Mouse (Mus musculus) MEL (cell line): Measurements from ENCODE around the gene Spx. TPM values are rescaled to one million over a fixed set of nuclear protein-coding genes. Genes with fewer than 3 reads are reported as not detected.
A peak's percentile ranks its signal among the peaks of the same experiment; 100 is the strongest.

Source experiments
- DNase-seq: peaks from one replicate; pipeline ENCODE4 v3.0.0; 2011; ENCODE audit warnings: low read depth, low spot score
- H3K27ac ChIP-seq: 2 replicates; pipeline ENCODE4 v1.5.1; 2012; ENCODE audit warnings: low read depth, mild to moderate bottlenecking, control low read depth, low read length, moderate library complexity; ENCODE audit not compliant: control insufficient read depth
- H3K27me3 ChIP-seq, 2 experiments: fragments of 150-350 bp in 1 of 2; sonication (generic) in 1 of 2; 2 replicates each; pipeline ENCODE4 v1.6.1; 2012; ENCODE audit warnings: low read length in 2 of 2, mild to moderate bottlenecking in 2 of 2, improper control_type of control experiment in 1 of 2, moderate library complexity in 1 of 2; ENCODE audit not compliant: insufficient read depth in 2 of 2, control insufficient read depth in 1 of 2
- H3K36me3 ChIP-seq, 2 experiments: 2 replicates each; pipeline ENCODE4 v1.6.1; 2012 to 2014; ENCODE audit warnings: low read length in 2 of 2, improper control_type of control experiment in 1 of 2, inconsistent platforms in 1 of 2, mild to moderate bottlenecking in 1 of 2; ENCODE audit not compliant: insufficient read depth in 2 of 2, control insufficient read depth in 1 of 2
- H3K4me1 ChIP-seq, 2 experiments: fragments of 150-350 bp in 1 of 2; sonication (generic) in 1 of 2; 2 replicates each; pipeline ENCODE4 v1.6.1; 2012; ENCODE audit warnings: low read length in 2 of 2, improper control_type of control experiment in 1 of 2, mild to moderate bottlenecking in 1 of 2; ENCODE audit not compliant: insufficient read depth in 2 of 2, control insufficient read depth in 1 of 2
- H3K4me3 ChIP-seq, 2 experiments: fragments of 150-350 bp in 1 of 2; sonication (generic) in 1 of 2; 2 replicates each; pipeline ENCODE4 v1.5.1; 2012; ENCODE audit warnings: low read depth in 2 of 2, low read length in 2 of 2, mild to moderate bottlenecking in 2 of 2, moderate library complexity in 2 of 2, control low read depth in 1 of 2, improper control_type of control experiment in 1 of 2; ENCODE audit not compliant: control insufficient read depth in 1 of 2, insufficient read depth in 1 of 2
- H3K79me2 ChIP-seq: 2 replicates; pipeline ENCODE4 v1.6.1; 2012; ENCODE audit warnings: mild to moderate bottlenecking, low read length, moderate library complexity; ENCODE audit not compliant: control insufficient read depth, poor library complexity, insufficient read depth
- H3K9ac ChIP-seq: 2 replicates; pipeline ENCODE4 v1.6.1; 2012; ENCODE audit warnings: low read depth, mild to moderate bottlenecking, control low read depth, low read length, moderate library complexity; ENCODE audit not compliant: control insufficient read depth, poor library complexity, severe bottlenecking
- H3K9me3 ChIP-seq: fragments of 150-350 bp; sonication (generic); replicated peaks from 2 replicates; pipeline ENCODE4 v1.6.1; 2012; ENCODE audit warnings: mild to moderate bottlenecking, low read length, improper control_type of control experiment, moderate library complexity; ENCODE audit not compliant: insufficient read depth
- BHLHE40 ChIP-seq: IDR thresholded peaks from 2 replicates; pipeline ENCODE4 v1.6.1; 2012; ENCODE audit warnings: low read depth, mild to moderate bottlenecking, inconsistent platforms, low read length, improper control_type of control experiment, borderline replicate concordance
- CHD1 ChIP-seq: IDR thresholded peaks from 2 replicates; pipeline ENCODE4 v1.6.1; 2012; ENCODE audit warnings: low read depth, mild to moderate bottlenecking, inconsistent platforms, low read length, improper control_type of control experiment
- CHD2 ChIP-seq: IDR thresholded peaks from 2 replicates; pipeline ENCODE4 v1.6.1; 2011; ENCODE audit warnings: low read length, improper control_type of control experiment
- CTCF ChIP-seq, 3 experiments: IDR thresholded peaks in 2 of 3; conservative IDR thresholded peaks in 1 of 3; 2 replicates each; pipeline ENCODE4 v1.5.1; 2011 to 2012; ENCODE audit warnings: low read length in 3 of 3, low read depth in 2 of 3, mild to moderate bottlenecking in 2 of 3, improper control_type of control experiment in 1 of 3, inconsistent platforms in 1 of 3, mixed read lengths in 1 of 3, moderate library complexity in 1 of 3; ENCODE audit not compliant: control insufficient read depth in 1 of 3, insufficient read depth in 1 of 3, poor library complexity in 1 of 3, severe bottlenecking in 1 of 3
- ELF1 ChIP-seq: IDR thresholded peaks from 2 replicates; pipeline ENCODE4 v1.6.1; 2014; ENCODE audit warnings: low read depth, mild to moderate bottlenecking, inconsistent platforms, low read length, improper control_type of control experiment, moderate library complexity
- EP300 ChIP-seq, 2 experiments: IDR thresholded peaks; 2 replicates each; pipeline ENCODE4 v1.6.1; 2011; ENCODE audit warnings: improper control_type of control experiment in 2 of 2, low read length in 2 of 2, low read depth in 1 of 2, mild to moderate bottlenecking in 1 of 2
- ETS1 ChIP-seq: IDR thresholded peaks from 2 replicates; pipeline ENCODE4 v1.6.1; 2012; ENCODE audit warnings: low read depth, mild to moderate bottlenecking, inconsistent platforms, low read length, improper control_type of control experiment, moderate library complexity
- GABPA ChIP-seq: IDR thresholded peaks from 2 replicates; pipeline ENCODE4 v1.6.1; 2012; ENCODE audit warnings: low read depth, mild to moderate bottlenecking, inconsistent platforms, low read length, improper control_type of control experiment, moderate library complexity
- JUND ChIP-seq: IDR thresholded peaks from 2 replicates; pipeline ENCODE4 v1.6.1; 2011; ENCODE audit warnings: low read depth, mild to moderate bottlenecking, improper control_type of control experiment, low read length
- KAT2A ChIP-seq: conservative IDR thresholded peaks from 2 replicates; pipeline ENCODE4 v1.6.1; 2012; ENCODE audit warnings: low read depth, low read length, improper control_type of control experiment, inconsistent platforms
- MAFK ChIP-seq: IDR thresholded peaks from 2 replicates; pipeline ENCODE4 v1.6.1; 2011; ENCODE audit warnings: low read depth, mild to moderate bottlenecking, low read length, improper control_type of control experiment, borderline replicate concordance
- MAX ChIP-seq: IDR thresholded peaks from 2 replicates; pipeline ENCODE4 v1.6.1; 2011; ENCODE audit warnings: low read length, improper control_type of control experiment
- MAZ ChIP-seq: IDR thresholded peaks from 2 replicates; pipeline ENCODE4 v1.6.1; 2012; ENCODE audit warnings: low read depth, mild to moderate bottlenecking, inconsistent platforms, low read length, improper control_type of control experiment
- MXI1 ChIP-seq: IDR thresholded peaks from 2 replicates; pipeline ENCODE4 v1.6.1; 2011; ENCODE audit warnings: mild to moderate bottlenecking, low read depth, low read length, improper control_type of control experiment
- MYB ChIP-seq: IDR thresholded peaks from 2 replicates; pipeline ENCODE4 v1.6.1; 2011; ENCODE audit warnings: mild to moderate bottlenecking, low read depth, low read length, improper control_type of control experiment
- NELFE ChIP-seq: IDR thresholded peaks from 2 replicates; pipeline ENCODE4 v1.6.1; 2011; ENCODE audit warnings: low read depth, low read length, improper control_type of control experiment
- NRF1 ChIP-seq: IDR thresholded peaks from 2 replicates; pipeline ENCODE4 v1.6.1; 2014; ENCODE audit warnings: low read depth, mild to moderate bottlenecking, inconsistent platforms, low read length, improper control_type of control experiment, moderate library complexity; ENCODE audit not compliant: poor library complexity, insufficient read depth, severe bottlenecking
- RAD21 ChIP-seq: IDR thresholded peaks from 2 replicates; pipeline ENCODE4 v1.6.1; 2011; ENCODE audit warnings: mild to moderate bottlenecking, low read depth, low read length, improper control_type of control experiment
- RCOR1 ChIP-seq: IDR thresholded peaks from 2 replicates; pipeline ENCODE4 v1.6.1; 2012; ENCODE audit warnings: low read depth, mild to moderate bottlenecking, inconsistent platforms, low read length, improper control_type of control experiment
- TBP ChIP-seq: IDR thresholded peaks from 2 replicates; pipeline ENCODE4 v1.8.0; 2011; ENCODE audit warnings: low read depth, low read length, improper control_type of control experiment
- TCF12 ChIP-seq: IDR thresholded peaks from 2 replicates; pipeline ENCODE4 v1.6.1; 2014; ENCODE audit warnings: low read depth, mild to moderate bottlenecking, inconsistent platforms, low read length, improper control_type of control experiment, moderate library complexity
- USF1 ChIP-seq: IDR thresholded peaks from 2 replicates; pipeline ENCODE4 v1.6.1; 2014; ENCODE audit warnings: low read depth, mild to moderate bottlenecking, inconsistent platforms, low read length, improper control_type of control experiment, moderate library complexity
- USF2 ChIP-seq, 2 experiments: IDR thresholded peaks; 2 replicates each; pipeline ENCODE4 v1.6.1; 2011 to 2012; ENCODE audit warnings: improper control_type of control experiment in 2 of 2, low read length in 2 of 2, borderline replicate concordance in 1 of 2, inconsistent platforms in 1 of 2, low read depth in 1 of 2, mild to moderate bottlenecking in 1 of 2; ENCODE audit not compliant: insufficient read depth in 1 of 2
- ZNF384 ChIP-seq: IDR thresholded peaks from 2 replicates; pipeline ENCODE4 v1.6.1; 2012; ENCODE audit warnings: low read depth, mild to moderate bottlenecking, inconsistent platforms, low read length, improper control_type of control experiment
- polyA plus RNA-seq, 2 experiments: library from polyadenylated mRNA; stranded (reverse) in 1 of 2; unstranded in 1 of 2; fragments of >175 nt in 1 of 2; fragments of >200 nt in 1 of 2; gene quantifications; 2 replicates each; pipeline versions ENCODE4 v1.2.1 to v1.2.4; 2012; ENCODE audit warnings: low replicate concordance in 2 of 2, low read depth in 1 of 2; ENCODE audit not compliant: insufficient read length in 2 of 2, insufficient read depth in 1 of 2, missing spikeins in 1 of 2
- total RNA-seq: library from RNA; depleted of rRNA; stranded (reverse); fragments of 300-350 nt; gene quantifications from 2 replicates; pipeline ENCODE4 v1.2.3, GENCODE M21; 2012

Spx gene
- total and polyA plus RNA-seq, 3 experiments: 0.67 to 0.69 TPM; not detected in 1

- TF ChIP-seq CHD2: no peak
- no peak for TF ChIP-seq TBP
Measured at GRCm38 (mm10) chr6:142392312-142392711, 20.9 kb upstream of the Spx start (continued).

- DNase-seq: peak; percentile 17
- H3K27ac ChIP-seq: no peak overlapping the region
- H3K9ac ChIP-seq: no peak overlapping the region
- no peaks in the 10 kb centered on the region for H3K9me3 ChIP-seq
- no peak for TF ChIP-seq USF1
- no peak for TF ChIP-seq RAD21
- TF ChIP-seq MAFK: no peak
- TF ChIP-seq MAZ: no peak
- TF ChIP-seq RCOR1: no peak
- TF ChIP-seq MAX: no peak
- no peak for TF ChIP-seq ETS1
- TF ChIP-seq NELFE: no peak
- H3K79me2 ChIP-seq: peaks cover 28% of the 10 kb centered on the region
- H3K36me3 ChIP-seq: peaks cover 13 to 14% of the 10 kb centered on the region in 2 experiments
- H3K27me3 ChIP-seq: no peaks in the 10 kb centered on the region
- no peak overlapping the region for H3K4me3 ChIP-seq
- H3K4me1 ChIP-seq: peaks cover 9 to 10% of the 10 kb centered on the region in 2 experiments; a peak in 2 of 4 replicates
Measured at GRCm38 (mm10) chr6:142394669-142395068, 18.6 kb upstream of the Spx start.

- H3K36me3 ChIP-seq: peaks cover 12 to 13% of the 10 kb centered on the region in 2 experiments
- H3K4me1 ChIP-seq: peaks cover 4 to 10% of the 10 kb centered on the region in 2 experiments; a peak in 2 of 4 replicates
- H3K27ac ChIP-seq: no peak overlapping the region
- TF ChIP-seq MXI1 (no peak), CHD1 (no peak), TBP (no peak), GABPA (no peak), KAT2A (no peak), NRF1 (no peak), JUND (no peak), ELF1 (no peak), CTCF (IDR thresholded peaks at IDR 0.05 in 2 of 3, conservative IDR thresholded peaks at IDR 0.05 in 1 of 3; ENCODE audit: control insufficient read depth in 1 of 3, insufficient read depth in 1 of 3, low read depth in 2 of 3, low read length in 3 of 3, poor library complexity in 1 of 3, severe bottlenecking in 1 of 3) (no peak), MYB (no peak), ZNF384 (no peak), TCF12 (no peak), BHLHE40 (no peak), USF2 (IDR thresholded peaks at IDR 0.05; ENCODE audit: borderline replicate concordance in 1 of 2, insufficient read depth in 1 of 2, low read depth in 1 of 2, low read length in 2 of 2) (no peak), USF1 (no peak), EP300 (IDR thresholded peaks at IDR 0.05; ENCODE audit: low read depth in 1 of 2, low read length in 2 of 2) (no peak)
- no peaks in the 10 kb centered on the region for H3K27me3 ChIP-seq
- H3K79me2 ChIP-seq: peaks cover 20% of the 10 kb centered on the region
- H3K9me3 ChIP-seq: no peaks in the 10 kb centered on the region
- DNase-seq: no peak
- H3K9ac ChIP-seq: no peak overlapping the region
- H3K4me3 ChIP-seq: no peak overlapping the region
Measured at GRCm38 (mm10) chr6:142395756-142396155, 17.5 kb upstream of the Spx start.
